Mouse (Mus musculus): Measurements from ENCODE around the gene Vmn1r104.
"Not testable (repeated sequence)": the region's sequence is repeated elsewhere in the genome, so short reads cannot be mapped to it uniquely, and the experiment has no call there.

Vmn1r104 gene

DNA sequence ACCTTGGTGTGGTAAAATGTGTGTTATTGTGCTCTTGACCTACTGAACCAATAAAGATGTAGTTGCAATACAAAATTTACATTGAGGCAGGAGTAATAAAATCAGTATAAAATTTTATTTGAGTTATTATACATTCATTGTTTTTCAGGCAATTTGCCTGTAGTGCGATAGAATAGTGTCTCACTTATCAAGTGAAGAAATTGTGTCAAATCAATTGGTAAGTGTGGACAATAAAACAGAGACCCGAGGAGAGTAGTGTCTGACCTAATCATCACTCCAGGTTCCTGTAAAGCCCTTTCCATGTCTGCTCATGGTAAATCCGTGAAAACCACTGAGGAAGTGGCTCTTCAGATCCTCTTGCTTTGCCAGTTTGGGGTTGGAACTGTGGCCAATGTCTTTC lies at the start of gene Vmn1r104:
TSS of gene Vmn1r104 (plus strand) at position 301 of the 400 bp plus-strand sequence.
- not testable (repeated sequence) for DNase-seq

DNA sequence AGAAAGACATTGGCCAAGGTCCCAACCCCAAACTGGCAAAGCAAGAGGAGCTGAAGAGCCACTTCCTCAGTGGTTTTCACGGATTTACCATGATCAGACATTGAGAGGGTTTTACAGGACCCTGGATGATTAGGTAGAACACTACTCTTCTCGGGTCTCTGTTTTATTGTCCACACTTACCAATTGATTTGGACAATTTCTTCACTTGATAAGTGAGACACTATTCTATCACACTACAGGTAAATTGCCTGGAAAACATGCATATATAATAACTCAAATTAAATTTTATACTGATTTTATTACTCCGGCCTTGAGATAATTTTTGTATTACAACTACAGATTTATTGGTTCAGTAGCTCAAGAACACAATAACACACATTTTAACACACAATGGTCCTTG lies 23.2 kb upstream of the Vmn1r104 start, which contains the start of gene Vmn1r103:
TSS of gene Vmn1r103 (minus strand) at position 101 of the 400 bp plus-strand sequence.
- DNase-seq, result not testable (repeated sequence)

DNA sequence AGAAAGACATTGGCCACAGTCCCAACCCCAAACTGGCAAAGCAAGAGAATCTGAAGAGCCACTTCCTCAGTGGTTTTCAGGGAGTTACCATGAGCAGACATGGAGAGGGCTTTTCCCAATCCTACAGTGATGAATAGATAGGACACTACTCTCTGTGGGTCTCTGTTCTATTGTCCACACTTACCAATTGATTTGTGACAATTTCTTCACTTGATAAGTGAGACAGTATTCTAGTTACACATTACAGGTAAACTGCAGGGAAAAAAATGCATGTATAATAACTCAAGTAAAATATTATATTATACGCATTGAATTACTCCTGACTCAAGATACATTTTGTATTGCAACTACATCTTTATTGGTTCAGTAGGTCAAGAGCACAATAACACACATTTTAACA lies 12.0 kb downstream of the Vmn1r104 start, which contains the start of gene Gm5726:
TSS of gene Gm5726 (minus strand) at position 101 of the 400 bp plus-strand sequence.
- not testable (repeated sequence) for DNase-seq

DNA sequence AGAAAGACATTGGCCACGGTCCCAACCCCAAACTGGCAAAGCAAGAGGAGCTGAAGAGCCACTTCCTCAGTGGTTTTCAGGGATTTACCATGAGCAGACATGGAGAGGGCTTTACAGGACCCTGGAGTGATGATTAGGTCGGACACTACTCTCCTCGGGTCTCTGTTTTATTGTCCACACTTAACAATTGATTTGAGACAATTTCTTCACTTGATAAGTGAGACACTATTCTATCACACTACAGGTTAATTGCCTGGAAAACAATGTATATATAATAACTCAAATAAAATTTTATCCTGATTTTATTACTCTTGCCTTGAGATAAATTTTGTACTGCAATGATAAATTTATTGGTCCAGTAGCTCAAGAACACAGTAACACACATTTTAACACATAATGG lies 42.5 kb downstream of the Vmn1r104 start, which contains the start of gene Gm4141:
TSS of gene Gm4141 (minus strand) at position 101 of the 400 bp plus-strand sequence.
- DNase-seq, result not testable (repeated sequence)
